ENCODE assay signal across 8 mouse cellular contexts in genomic region chr5:104986706-104987105, GRCm38 (mm10). TPM values are rescaled to one million over a fixed set of nuclear protein-coding genes. Genes with fewer than 3 reads are reported as not detected.
A peak's percentile ranks its signal among the peaks of the same experiment; 100 is the strongest.
DNase-seq lines count a peak whose midpoint lies in the region; ATAC-seq lines count a peak whose summit lies in the region.

No protein-coding gene starts in this region.

- 57% methylated on average over 1 of the region's 1 CpGs for WGBS in midbrain, embryonic 11.5 days

- H3K27me3 ChIP-seq in midbrain, embryonic 11.5 days (ENCODE audit: control insufficient read depth, insufficient read depth, low read length), result no peaks in the 10 kb centered on the region

- ATAC-seq in granulocyte monocyte progenitor cell, adult 5-6 weeks (replicated peaks; ENCODE audit: poor library complexity, severe bottlenecking), result peak; percentile 80
- ATAC-seq in megakaryocyte, adult 5-6 weeks (ENCODE audit: poor library complexity, severe bottlenecking), result peak; percentile 82
- ATAC-seq in midbrain, embryonic 11.5 days (ENCODE audit: low FRiP score), result no peak

- no peak overlapping the region for H3K27ac ChIP-seq in midbrain, embryonic 11.5 days (ENCODE audit: low read depth, low read length)

- H3K36me3 ChIP-seq in midbrain, embryonic 11.5 days (ENCODE audit: control insufficient read depth, insufficient read depth, low read length), result no peaks in the 10 kb centered on the region

- intact Hi-C loops in left cerebral cortex, postnatal 36 days (cut with DNase I), result loop anchor here (5.0 kb wide), 1 partner anchor 336 kb away; no protein-coding TSS in a partner anchor

- H3K9ac ChIP-seq in midbrain, embryonic 11.5 days (ENCODE audit: low read length), result no peak overlapping the region

- H3K4me1 ChIP-seq in midbrain, embryonic 11.5 days (ENCODE audit: control insufficient read depth, insufficient read depth, low read length), result no peaks in the 10 kb centered on the region

- no peaks in the 10 kb centered on the region for H3K9me3 ChIP-seq in midbrain, embryonic 11.5 days (ENCODE audit: control insufficient read depth, low read length)

- peak; percentile 15 to 82 for DNase-seq in adrenal gland, adult (ENCODE audit: inconsistent age in 2 of 2, low spot score in 1 of 2)
- DNase-seq in adrenal gland, postnatal 25 days, result no peak
- DNase-seq in left cerebral cortex, adult 11 months (ENCODE audit: low spot score), result peak; percentile 17
- DNase-seq in left cerebral cortex, postnatal 36 days (ENCODE audit: low spot score in 2 of 2), result no peak
- DNase-seq in R1 (ENCODE audit: low read depth, low spot score), result peak; percentile 73
- no peak for DNase-seq in midbrain, embryonic 11.5 days (ENCODE audit: low spot score, missing footprints)

- H3K4me3 ChIP-seq in midbrain, embryonic 11.5 days (ENCODE audit: low read depth, low read length), result no peak overlapping the region

- no peak overlapping the region for H3K4me2 ChIP-seq in midbrain, embryonic 11.5 days

RNA-seq across cellular contexts. Expression of gene Abcg3, which starts 4.2 kb away (rescaled TPM):
- total RNA-seq in adrenal gland, postnatal 25 days (2021), result 0.21 and 0.38 TPM in 2 replicates
- total RNA-seq in left cerebral cortex, postnatal 36 days (2021), result not detected
- total RNA-seq in granulocyte monocyte progenitor cell, adult 5-6 weeks (2014; fragmentation: Nextera tagmentation), result 0.13 and 1.1 TPM in 2 replicates
- 0.52 and 0.65 TPM in 2 replicates for total RNA-seq in granulocyte monocyte progenitor cell, adult 5-6 weeks (2017)
- total RNA-seq in megakaryocyte, adult 5-6 weeks (2015), result 3.0 and 3.5 TPM in 2 replicates
- 5.3 and 6.4 TPM in 2 replicates for total RNA-seq in megakaryocyte, adult 5-6 weeks (2017)
- polyA plus RNA-seq in midbrain, embryonic 11.5 days (2014; fragmentation: Nextera tagmentation; extraction: Ambion mirVana), result 0.45 and 0.51 TPM in 2 replicates

Comparison
In these comparisons a context has a peak if more than half of its experiments do, and no peak if none do; other contexts are left out.
1. DNase-seq: peak in adrenal gland, adult (2 of 2), left cerebral cortex, adult 11 months (single experiment) and R1 (single experiment); none in adrenal gland, postnatal 25 days (single experiment), left cerebral cortex, postnatal 36 days (0 of 2) and midbrain, embryonic 11.5 days (single experiment).